Mouse (Mus musculus) bone marrow, adult 2 months (tissue): ENCODE results near the gene Myh14. TPM values are rescaled to one million over a fixed set of nuclear protein-coding genes. Genes with fewer than 3 reads are reported as not detected.

Source experiments
- H3K27ac ChIP-seq: fragments of 200-500 bp; 2 replicates; pipeline ENCODE4 v1.5.1; 2012; ENCODE audit warnings: low read depth, mild to moderate bottlenecking, control low read depth, inconsistent platforms, low read length; ENCODE audit not compliant: control insufficient read depth, poor library complexity, insufficient read depth
- H3K4me1 ChIP-seq: fragments of 200-500 bp; 2 replicates; pipeline ENCODE4 v1.6.1; 2011; ENCODE audit warnings: low read length; ENCODE audit not compliant: control insufficient read depth, insufficient read depth
- H3K4me3 ChIP-seq: fragments of 200-500 bp; replicated peaks from 2 replicates; pipeline ENCODE3; 2011; ENCODE audit warnings: mild to moderate bottlenecking, low read depth, low read length, control low read depth; ENCODE audit not compliant: control insufficient read depth
- CTCF ChIP-seq: fragments of 200-500 bp; IDR thresholded peaks from 2 replicates; pipeline ENCODE4 v1.5.1; 2011; ENCODE audit warnings: low read length, control low read depth; ENCODE audit not compliant: control insufficient read depth, insufficient read depth
- POLR2A ChIP-seq: fragments of 200-500 bp; IDR thresholded peaks from 2 replicates; pipeline ENCODE4 v1.6.1; 2011; ENCODE audit warnings: low read depth, mild to moderate bottlenecking, control low read depth, low read length, borderline replicate concordance; ENCODE audit not compliant: control insufficient read depth
- WGBS: fragments of 180-500 bp; shearing (Covaris S2); methylation state at CpG from one replicate; pipeline ENCODE4 v1.1.7; 2018; 5-methylcytosine and 5-hydroxymethylcytosine counted together
- polyA plus RNA-seq: library from polyadenylated mRNA; stranded (reverse); fragments of >200 nt; gene quantifications from 2 replicates; pipeline ENCODE4 v1.2.4, GENCODE M21; 2011; ENCODE audit warnings: low replicate concordance; ENCODE audit not compliant: missing spikeins, insufficient read depth, insufficient read length

The Myh14 gene
- polyA plus RNA-seq, 1 experiment = not detected

DNA sequence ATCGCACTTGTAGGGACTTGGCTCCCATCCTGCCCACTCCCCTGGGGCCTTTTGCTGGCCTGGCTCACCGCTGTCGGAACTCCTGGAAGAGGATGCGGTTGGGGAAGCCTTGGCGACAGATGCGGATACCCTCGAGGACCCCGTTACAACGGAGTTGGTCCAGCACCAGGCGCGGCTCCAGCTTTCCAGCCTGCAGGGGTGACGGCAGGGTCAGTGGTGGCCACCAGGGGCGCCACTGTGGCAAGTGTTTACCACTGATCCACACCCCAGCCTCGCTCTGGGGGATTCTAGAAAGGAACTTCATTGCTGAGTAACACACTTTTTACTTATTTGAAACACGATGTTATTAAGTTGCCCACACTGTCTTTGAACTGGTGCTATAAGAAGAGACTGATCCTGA, 37.2 kb downstream of the Myh14 start:
- 20% methylated on average over 15 of the region's 15 CpGs for WGBS
- no peaks in the 10 kb centered on the region for H3K4me1 ChIP-seq

GRCm38 (mm10) chr7:44632676-44633075, 38.0 kb downstream of the Myh14 start:
- 42% methylated on average over 13 of the region's 13 CpGs for WGBS
- no peak for TF ChIP-seq CTCF
- TF ChIP-seq POLR2A = no peak
- H3K4me1 ChIP-seq = no peaks in the 10 kb centered on the region

More for the DNA sequence above, 37.2 kb downstream of the Myh14 start:
- TF ChIP-seq POLR2A = no peak
- peak; percentile 37; the same call in 1 of the 2 replicates for TF ChIP-seq CTCF
- H3K4me3 ChIP-seq = no peak overlapping the region
- H3K27ac ChIP-seq = no peak overlapping the region

DNA sequence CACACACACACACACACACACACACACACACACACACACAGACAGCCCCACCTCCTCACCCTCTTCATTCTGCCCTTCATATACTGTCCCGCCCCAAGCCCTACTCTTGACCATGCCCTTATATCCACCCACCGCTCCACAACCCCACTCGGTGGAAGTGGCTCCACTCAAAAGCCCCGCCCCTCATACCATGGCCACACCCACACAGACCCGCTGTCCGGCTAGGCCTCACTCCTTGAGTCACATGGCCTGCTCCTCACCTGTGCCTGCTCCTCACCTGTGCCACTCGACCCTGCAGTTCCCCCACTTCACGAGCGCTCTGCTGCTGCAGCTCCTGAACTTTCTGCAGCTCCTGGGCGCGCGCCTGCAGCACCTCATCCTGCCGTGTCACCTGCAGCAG, 40.2 kb downstream of the Myh14 start:
- TF ChIP-seq CTCF (no peak), POLR2A (no peak)
- WGBS = 73% methylated on average over 13 of the region's 13 CpGs
- Histone ChIP-seq H3K4me1 (no peaks in the 10 kb centered on the region), H3K27ac (no peak overlapping the region), H3K4me3 (no peak overlapping the region)

More at GRCm38 (mm10) chr7:44632676-44633075, 38.0 kb downstream of the Myh14 start:
- Histone ChIP-seq H3K4me3 (no peak overlapping the region), H3K27ac (no peak overlapping the region)

GRCm38 (mm10) chr7:44628402-44629034, 42.1 kb downstream of the Myh14 start:
- no peak overlapping the region for H3K4me3 ChIP-seq
- WGBS = 74% methylated on average over 15 of the region's 15 CpGs
- no peak for TF ChIP-seq CTCF
- TF ChIP-seq POLR2A = peak; percentile 9; the same call in 1 of the 2 replicates
- H3K27ac ChIP-seq = no peak overlapping the region; the same call in 1 of the 2 replicates
- H3K4me1 ChIP-seq = no peaks in the 10 kb centered on the region

GRCm38 (mm10) chr7:44626966-44627365, 43.7 kb downstream of the Myh14 start:
- 74% methylated on average over 13 of the region's 13 CpGs for WGBS
- Histone ChIP-seq H3K4me1 (no peaks in the 10 kb centered on the region), H3K27ac (no peak overlapping the region), H3K4me3 (no peak overlapping the region)
- TF ChIP-seq CTCF (no peak), POLR2A (no peak)

- 42% methylated on average over 1 of the region's 1 CpGs for WGBS
- Histone ChIP-seq H3K27ac (no peak overlapping the region), H3K4me3 (no peak overlapping the region), H3K4me1 (no peaks in the 10 kb centered on the region)
- TF ChIP-seq POLR2A (no peak), CTCF (no peak)
Observed at GRCm38 (mm10) chr7:44626068-44626385, 44.6 kb downstream of the Myh14 start.

DNA sequence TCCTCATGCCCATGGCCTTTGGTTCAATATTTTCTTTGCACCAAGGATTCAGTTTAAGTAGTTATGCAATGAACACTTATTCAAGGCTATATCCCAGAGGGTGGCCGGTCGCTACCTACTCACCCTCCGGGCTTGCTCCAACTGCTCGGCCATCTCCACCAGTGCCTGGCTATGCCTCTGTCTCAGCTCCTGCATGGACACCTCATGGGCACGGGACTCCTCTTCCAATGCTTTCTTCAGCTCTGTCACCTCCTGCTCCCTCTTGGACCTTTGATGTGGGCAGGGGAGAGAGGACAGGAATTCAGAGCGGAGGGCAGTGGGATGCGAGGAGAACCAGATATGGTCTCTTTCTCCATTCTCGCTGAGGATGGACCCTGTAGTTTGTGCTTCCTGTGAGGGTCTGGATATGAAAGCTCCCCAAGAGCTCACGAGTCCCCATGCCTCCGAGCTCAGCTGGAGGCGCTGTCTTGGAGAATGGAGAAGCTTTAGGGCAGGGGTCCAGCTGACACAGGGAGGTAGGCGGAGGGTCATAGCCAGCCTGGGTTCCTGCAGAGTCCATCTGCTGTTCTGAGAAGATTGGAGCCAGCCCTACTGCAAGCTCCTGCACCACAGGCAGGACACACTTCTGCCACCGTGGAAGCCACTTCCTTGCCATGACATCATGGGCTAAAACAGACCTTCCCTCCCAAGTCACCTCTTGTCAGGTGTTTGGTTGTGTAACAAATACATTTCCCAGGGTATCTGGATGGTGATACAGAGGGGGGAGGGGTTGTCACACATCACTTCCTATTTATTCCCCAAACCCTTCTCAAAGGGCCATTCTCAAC, 45.2 kb downstream of the Myh14 start:
- Histone ChIP-seq H3K4me3 (no peak overlapping the region), H3K4me1 (no peaks in the 10 kb centered on the region), H3K27ac (no peak overlapping the region)
- no peak for TF ChIP-seq CTCF
- TF ChIP-seq POLR2A = no peak
- 74% methylated on average over 13 of the region's 13 CpGs for WGBS

- Histone ChIP-seq H3K4me1 (no peaks in the 10 kb centered on the region), H3K4me3 (no peak overlapping the region), H3K27ac (no peak overlapping the region)
- WGBS = 58% methylated on average over 14 of the region's 14 CpGs
- TF ChIP-seq POLR2A (no peak), CTCF (no peak)
Observed at GRCm38 (mm10) chr7:44624828-44625227, 45.8 kb downstream of the Myh14 start.

DNA sequence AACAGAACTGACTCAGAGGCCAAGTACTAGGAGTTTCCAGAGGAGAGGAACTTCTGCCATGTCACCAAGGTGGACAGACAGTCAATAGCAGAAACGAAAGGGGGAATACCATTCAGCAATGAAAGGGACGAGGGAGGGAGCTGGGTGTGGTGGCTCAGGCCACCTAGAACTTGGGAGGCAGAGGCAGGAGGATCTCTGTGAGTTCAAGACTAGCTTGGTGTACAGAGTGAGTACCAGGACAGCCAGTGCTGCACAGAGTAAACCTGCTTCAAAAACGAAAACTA, 46.2 kb downstream of the Myh14 start:
- Histone ChIP-seq H3K4me3 (no peak overlapping the region), H3K27ac (no peak overlapping the region), H3K4me1 (no peaks in the 10 kb centered on the region)
- 70% methylated on average over 3 of the region's 3 CpGs for WGBS
- TF ChIP-seq CTCF = no peak
- TF ChIP-seq POLR2A = no peak
